Mouse (Mus musculus) liver, embryonic 12.5 days (tissue): ENCODE results near the gene Pon1. TPM values are rescaled to one million over a fixed set of nuclear protein-coding genes. Genes with fewer than 3 reads are reported as not detected.
A peak's percentile ranks its signal among the peaks of the same experiment; 100 is the strongest.

Experiments
- ATAC-seq: fragments of 200-750 bp; cut with Nextera tagmentation; 2 replicates; pipeline ENCODE4 v1.8.0; 2017; ENCODE audit warnings: moderate number of reproducible peaks, mild to moderate bottlenecking, moderate library complexity
- H3K27ac ChIP-seq: fragments of 300-500 bp; sonication (generic); 2 replicates; pipeline ENCODE4 v1.5.1; 2016; ENCODE audit warnings: mild to moderate bottlenecking
- H3K27me3 ChIP-seq: fragments of 300-500 bp; sonication (generic); replicated peaks from 2 replicates; pipeline ENCODE4 v1.6.1; 2016; ENCODE audit warnings: mild to moderate bottlenecking, moderate library complexity
- H3K36me3 ChIP-seq: fragments of 300-500 bp; sonication (generic); 2 replicates; pipeline ENCODE4 v1.6.1; 2016; ENCODE audit warnings: mild to moderate bottlenecking, moderate library complexity
- H3K4me1 ChIP-seq: fragments of 300-500 bp; sonication (generic); 2 replicates; pipeline ENCODE4 v1.6.1; 2016
- H3K4me2 ChIP-seq: fragments of 300-500 bp; sonication (generic); 2 replicates; pipeline ENCODE4 v1.6.1; 2016; ENCODE audit warnings: mild to moderate bottlenecking, moderate library complexity
- H3K4me3 ChIP-seq: fragments of 300-500 bp; sonication (generic); 2 replicates; pipeline ENCODE4 v1.5.1; 2016; ENCODE audit warnings: mild to moderate bottlenecking, moderate library complexity
- H3K9ac ChIP-seq: fragments of 300-500 bp; sonication (generic); 2 replicates; pipeline ENCODE4 v1.6.1; 2016; ENCODE audit warnings: mild to moderate bottlenecking, moderate library complexity
- H3K9me3 ChIP-seq: fragments of 300-500 bp; sonication (generic); replicated peaks from 2 replicates; pipeline ENCODE4 v1.6.1; 2016; ENCODE audit warnings: mild to moderate bottlenecking, moderate library complexity
- WGBS: fragments of 180-500 bp; shearing (Covaris S2); methylation state at CpG from one replicate; pipeline ENCODE4 v1.1.7; 2016; ENCODE audit not compliant: insufficient replicate concordance; 5-methylcytosine and 5-hydroxymethylcytosine counted together
- polyA plus RNA-seq: library from polyadenylated mRNA; unstranded; fragments of >200 nt; fragmentation: Nextera tagmentation; extraction: Ambion mirVana; gene quantifications from 2 replicates; pipeline ENCODE4 v1.2.1, GENCODE M21; 2016

Pon1 gene
- polyA plus RNA-seq, 1 experiment from 2014 or later, result 0.66 TPM

DNA sequence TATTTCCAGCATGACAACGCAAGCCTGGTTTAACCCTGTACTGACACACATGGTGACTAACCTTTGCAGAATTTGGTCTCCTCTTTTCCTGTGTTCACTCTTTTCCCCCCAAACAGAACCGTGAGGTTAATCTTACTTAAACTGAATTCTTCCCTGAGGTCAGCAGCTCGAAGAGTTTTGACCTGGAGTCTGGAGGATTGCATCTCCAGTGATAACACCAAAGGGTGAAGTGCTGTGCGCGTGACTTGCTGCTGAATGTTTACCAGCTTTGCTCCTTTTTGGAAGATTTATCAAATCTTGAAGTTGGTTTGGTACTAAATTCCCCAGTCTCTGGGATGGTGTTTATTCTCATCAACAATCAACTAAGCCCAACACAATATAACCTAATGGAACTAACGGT is 39.0 kb downstream of the Pon1 start:
- WGBS, result 36% methylated on average over 6 of the region's 6 CpGs
- H3K36me3 ChIP-seq, result peaks cover 4% of the 10 kb centered on the region; the same call in 1 of the 2 replicates
- peaks cover 90% of the 10 kb centered on the region for H3K4me1 ChIP-seq
- H3K27me3 ChIP-seq, result no peaks in the 10 kb centered on the region
- H3K4me2 ChIP-seq, result peak overlapping the region; percentile 66
- no peak for ATAC-seq
- H3K27ac ChIP-seq, result peak overlapping the region; percentile 97
- H3K4me3 ChIP-seq, result peak overlapping the region; percentile 46
- H3K9me3 ChIP-seq, result no peaks in the 10 kb centered on the region
- H3K9ac ChIP-seq, result peak overlapping the region; percentile 66

DNA sequence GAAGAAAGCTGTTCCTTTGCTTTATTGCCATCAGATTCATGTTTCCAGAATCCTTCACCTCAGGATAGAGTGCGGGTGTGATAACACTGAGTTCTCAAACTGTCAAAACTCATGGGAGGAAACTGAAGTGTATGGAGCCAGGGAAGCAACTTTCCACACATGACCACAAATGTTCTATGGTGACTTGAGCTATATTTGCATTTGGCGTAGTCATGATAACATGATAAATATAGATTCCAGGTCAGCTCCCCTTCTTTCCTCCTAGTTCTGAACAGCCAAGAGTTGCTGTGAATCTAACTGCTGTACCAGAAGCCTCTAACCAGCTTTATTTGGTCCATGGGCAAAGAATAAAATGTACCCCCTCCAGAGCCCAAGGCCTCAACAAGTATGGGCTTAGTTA is 41.6 kb downstream of the Pon1 start:
- 49% methylated on average over 2 of the region's 2 CpGs for WGBS
- Histone ChIP-seq H3K4me2 (peak overlapping the region; percentile 66), H3K4me3 (no peak overlapping the region), H3K4me1 (peaks cover 79% of the 10 kb centered on the region), H3K9me3 (no peaks in the 10 kb centered on the region), H3K27me3 (no peaks in the 10 kb centered on the region), H3K9ac (peak overlapping the region; percentile 32; the same call in 1 of the 2 replicates), H3K36me3 (no peaks in the 10 kb centered on the region), H3K27ac (peak overlapping the region; percentile 54)
- ATAC-seq, result no peak

DNA sequence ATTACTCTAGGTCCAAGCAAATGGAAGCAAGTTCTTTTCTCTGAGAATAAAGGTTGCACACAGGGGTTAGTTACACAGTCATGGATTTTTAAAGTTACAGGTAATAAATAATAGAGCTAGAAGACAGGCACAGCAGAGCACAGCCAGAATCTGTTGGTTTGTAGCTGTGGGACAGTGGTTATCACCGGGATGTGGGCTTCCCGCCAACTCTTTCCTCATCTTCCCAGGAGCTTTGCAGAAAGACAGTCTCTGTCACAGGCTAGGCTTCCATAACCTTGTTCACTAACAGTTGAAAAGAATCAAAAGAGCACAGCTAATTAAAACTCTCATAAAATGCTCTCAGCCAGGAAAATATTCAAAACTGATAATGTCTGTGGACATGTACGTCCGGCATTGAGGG is 42.6 kb downstream of the Pon1 start:
- WGBS, result 54% methylated on average over 4 of the region's 4 CpGs
- H3K4me3 ChIP-seq, result no peak overlapping the region
- no peaks in the 10 kb centered on the region for H3K36me3 ChIP-seq
- peak overlapping the region; percentile 54; the same call in 1 of the 2 replicates for H3K27ac ChIP-seq
- ATAC-seq, result no peak
- H3K9me3 ChIP-seq, result no peaks in the 10 kb centered on the region
- no peak overlapping the region; the same call in 1 of the 2 replicates for H3K9ac ChIP-seq
- no peak overlapping the region for H3K4me2 ChIP-seq
- H3K27me3 ChIP-seq, result no peaks in the 10 kb centered on the region
- peaks cover 70% of the 10 kb centered on the region for H3K4me1 ChIP-seq

DNA sequence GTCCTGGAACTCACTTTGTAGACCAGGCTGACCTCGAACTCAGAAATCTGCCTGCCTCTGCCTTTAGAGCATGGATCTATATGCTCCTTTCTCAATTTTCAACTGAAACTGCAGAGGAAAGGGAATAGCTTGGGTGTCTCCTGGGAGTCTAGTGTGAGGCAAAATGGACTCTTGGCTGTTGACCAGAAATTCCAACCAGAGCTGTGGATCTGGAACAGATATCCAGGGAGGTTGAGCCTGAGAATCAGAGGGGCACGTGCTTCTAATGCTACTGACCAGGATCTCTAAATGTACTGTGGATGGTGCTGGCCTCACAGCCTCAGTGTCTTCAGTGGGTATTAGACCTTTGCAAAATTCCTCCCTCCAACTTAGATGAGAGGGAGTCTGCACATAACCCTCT is 43.8 kb downstream of the Pon1 start:
- H3K4me2 ChIP-seq, result no peak overlapping the region
- H3K36me3 ChIP-seq, result 0 out of 2 replicates have a peak, but pooled peaks cover 5% of the 10 kb centered on the region
- no peak overlapping the region for H3K4me3 ChIP-seq
- no peak for ATAC-seq
- H3K27me3 ChIP-seq, result no peaks in the 10 kb centered on the region
- 78% methylated on average over 2 of the region's 2 CpGs for WGBS
- peaks cover 68% of the 10 kb centered on the region for H3K4me1 ChIP-seq
- H3K27ac ChIP-seq, result 0 out of 2 replicates have a peak overlapping the region, but pooled peaks have one; percentile 37
- H3K9ac ChIP-seq, result no peak overlapping the region
- H3K9me3 ChIP-seq, result no peaks in the 10 kb centered on the region

DNA sequence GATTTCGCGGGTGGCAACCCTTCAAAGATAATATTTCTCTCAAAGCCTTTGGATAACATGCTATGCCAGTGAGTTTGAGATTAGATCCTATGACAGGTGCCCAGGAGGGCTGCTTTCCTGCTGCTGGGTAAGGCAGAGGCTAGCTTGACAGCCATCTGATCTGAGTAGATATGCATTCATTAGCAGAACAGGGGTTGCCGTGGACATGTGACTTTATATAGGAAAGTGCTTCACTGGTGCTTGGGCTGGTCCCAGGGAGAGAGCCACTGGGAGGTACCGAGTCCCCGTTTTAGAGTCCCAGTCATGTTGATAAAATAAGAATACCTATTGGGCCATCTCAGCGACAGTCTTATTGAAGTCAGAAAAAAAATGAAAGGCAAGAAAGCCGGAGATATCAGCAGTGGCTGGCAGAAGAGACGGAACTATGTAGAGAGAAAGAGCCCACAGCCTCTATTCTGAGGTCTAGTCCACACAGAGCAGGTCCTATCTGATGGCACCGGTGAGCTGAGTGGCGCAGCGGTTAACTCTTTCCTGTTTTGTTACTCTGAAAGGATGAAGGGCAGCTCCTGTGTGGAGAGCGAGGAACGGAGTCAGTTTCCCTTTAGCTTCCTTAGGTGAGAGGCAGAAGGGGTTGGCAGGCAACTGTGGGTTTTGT is 46.1 kb downstream of the Pon1 start:
- H3K27ac ChIP-seq, result peak overlapping the region; percentile 65
- ATAC-seq, result peak; percentile 78
- peak overlapping the region; percentile 28 for H3K4me3 ChIP-seq
- WGBS, result 25% methylated on average over 13 of the region's 13 CpGs
- peaks cover 45% of the 10 kb centered on the region for H3K4me1 ChIP-seq
- H3K36me3 ChIP-seq, result 0 out of 2 replicates have a peak, but pooled peaks cover 5% of the 10 kb centered on the region
- no peaks in the 10 kb centered on the region for H3K9me3 ChIP-seq
- H3K27me3 ChIP-seq, result no peaks in the 10 kb centered on the region
- H3K9ac ChIP-seq, result peak overlapping the region; percentile 55
- peak overlapping the region; percentile 58 for H3K4me2 ChIP-seq

DNA sequence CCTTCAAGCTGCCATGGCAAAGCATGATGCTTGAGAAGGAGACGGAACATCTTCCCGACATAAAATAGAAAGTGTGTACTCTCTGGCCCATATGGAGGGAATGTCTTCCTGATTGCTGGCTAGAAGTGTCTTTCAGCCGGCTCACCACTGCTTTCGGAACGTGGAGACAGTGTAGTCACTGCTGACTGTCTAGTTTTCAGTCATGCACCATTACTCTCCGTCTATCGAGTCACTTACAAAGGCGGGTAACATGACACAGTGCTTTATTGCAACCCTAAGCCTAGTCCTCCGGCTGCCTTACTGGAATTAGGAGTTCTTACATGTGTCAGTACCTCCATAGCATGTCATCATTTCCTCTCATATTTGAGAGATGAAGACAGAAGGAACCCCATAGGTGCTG is 54.1 kb downstream of the Pon1 start:
- Histone ChIP-seq H3K9ac (no peak overlapping the region), H3K4me1 (peaks cover 3% of the 10 kb centered on the region; the same call in 1 of the 2 replicates), H3K9me3 (no peaks in the 10 kb centered on the region), H3K27me3 (no peaks in the 10 kb centered on the region), H3K27ac (no peak overlapping the region), H3K4me2 (no peak overlapping the region), H3K36me3 (peaks cover under 1% of the 10 kb centered on the region; the same call in 1 of the 2 replicates), H3K4me3 (no peak overlapping the region)
- WGBS, result 85% methylated on average over 9 of the region's 9 CpGs
- no peak for ATAC-seq

DNA sequence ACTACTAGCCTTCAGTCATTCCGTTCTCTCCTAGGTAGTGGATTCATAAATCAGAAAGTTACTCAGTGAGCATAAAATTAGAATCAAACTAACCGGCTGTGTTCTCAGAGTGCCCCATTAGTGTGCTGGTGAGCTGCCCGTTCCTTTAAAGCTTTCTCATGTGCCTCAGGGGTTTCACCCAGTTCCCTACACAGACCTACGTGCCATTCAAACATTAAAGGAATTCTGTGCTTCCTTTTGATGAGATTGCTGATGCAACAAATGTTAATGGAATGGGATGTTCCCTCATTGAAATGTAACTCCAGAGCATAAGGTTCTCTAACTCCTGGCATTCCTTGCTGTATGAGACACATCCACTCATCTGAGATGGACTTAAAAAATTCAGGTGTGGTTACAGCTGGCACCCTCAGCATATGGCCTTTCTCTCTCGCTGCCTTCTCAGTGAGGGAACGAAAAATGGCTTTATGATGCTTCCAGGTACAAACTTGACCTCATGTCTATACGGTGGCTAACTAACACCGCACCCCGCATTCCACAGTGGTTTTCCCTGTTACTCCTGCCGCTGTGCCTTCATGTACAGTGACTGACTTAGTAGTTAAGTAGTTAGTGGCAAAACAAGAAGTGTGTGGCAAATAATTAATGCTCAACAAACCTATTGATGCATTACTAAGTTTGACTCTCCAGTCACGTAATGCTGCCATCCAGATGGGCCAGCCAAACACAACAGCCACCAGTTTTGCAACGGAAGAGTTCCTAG is 54.7 kb downstream of the Pon1 start:
- Histone ChIP-seq H3K9me3 (no peaks in the 10 kb centered on the region), H3K9ac (no peak overlapping the region), H3K27me3 (no peaks in the 10 kb centered on the region), H3K4me3 (no peak overlapping the region), H3K4me1 (peaks cover 3% of the 10 kb centered on the region; the same call in 1 of the 2 replicates), H3K27ac (no peak overlapping the region), H3K4me2 (no peak overlapping the region), H3K36me3 (peaks cover 7% of the 10 kb centered on the region)
- ATAC-seq, result no peak
- WGBS, result 89% methylated on average over 12 of the region's 12 CpGs

DNA sequence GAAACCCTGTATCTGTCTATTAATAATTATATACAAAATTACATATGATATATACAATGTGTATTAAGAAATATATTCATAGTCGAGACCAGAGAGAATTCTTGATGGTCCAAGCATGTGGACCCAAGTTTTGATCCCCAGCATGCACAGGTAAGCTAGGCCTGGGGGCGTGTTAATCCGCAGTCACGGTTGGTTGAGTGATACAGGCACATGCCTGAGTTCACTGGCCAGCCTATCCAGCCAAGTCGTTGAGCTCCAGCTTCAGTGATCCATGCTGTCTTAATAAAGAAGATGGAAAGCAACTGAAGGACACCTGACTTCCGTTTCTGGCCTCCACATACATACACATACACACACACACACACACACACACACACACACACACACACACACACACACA is 57.7 kb downstream of the Pon1 start:
- ATAC-seq, result no peak
- 80% methylated on average over 6 of the region's 6 CpGs for WGBS

DNA sequence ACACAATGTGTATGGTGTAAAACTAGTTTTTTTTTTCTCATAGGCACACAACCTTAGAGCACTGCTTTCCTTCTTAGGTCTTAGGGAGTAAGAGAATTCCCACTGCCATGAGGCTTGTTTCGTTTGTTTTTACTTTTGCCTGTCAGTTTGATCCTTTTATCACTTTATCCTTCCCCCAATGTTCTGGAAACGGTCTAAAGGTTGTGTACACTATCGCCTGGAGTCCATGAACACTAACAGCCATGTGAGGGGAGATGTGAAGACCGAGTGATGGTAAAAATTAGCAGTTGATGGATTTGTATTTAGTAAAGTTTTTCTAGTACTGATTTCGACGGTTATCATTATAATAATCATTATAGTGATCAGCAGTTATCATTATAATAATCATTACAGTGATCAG is 58.8 kb downstream of the Pon1 start:
- H3K27ac ChIP-seq, result 0 out of 2 replicates have a peak overlapping the region, but pooled peaks have one; percentile 13
- no peak overlapping the region for H3K4me2 ChIP-seq
- no peak for ATAC-seq
- H3K27me3 ChIP-seq, result no peaks in the 10 kb centered on the region
- 67% methylated on average over 6 of the region's 6 CpGs for WGBS
- H3K9me3 ChIP-seq, result no peaks in the 10 kb centered on the region
- 0 out of 2 replicates have a peak, but pooled peaks cover 6% of the 10 kb centered on the region for H3K4me1 ChIP-seq
- H3K4me3 ChIP-seq, result no peak overlapping the region
- peaks cover 10% of the 10 kb centered on the region for H3K36me3 ChIP-seq
- no peak overlapping the region for H3K9ac ChIP-seq

More for the DNA sequence above, 57.7 kb downstream of the Pon1 start:
- no peaks in the 10 kb centered on the region for H3K9me3 ChIP-seq
- no peak overlapping the region for H3K27ac ChIP-seq
- no peak overlapping the region for H3K9ac ChIP-seq
- peaks cover 9% of the 10 kb centered on the region; the same call in 1 of the 2 replicates for H3K4me1 ChIP-seq
- H3K36me3 ChIP-seq, result peaks cover 10% of the 10 kb centered on the region
- H3K4me3 ChIP-seq, result no peak overlapping the region
- no peak overlapping the region for H3K4me2 ChIP-seq
- H3K27me3 ChIP-seq, result no peaks in the 10 kb centered on the region

DNA sequence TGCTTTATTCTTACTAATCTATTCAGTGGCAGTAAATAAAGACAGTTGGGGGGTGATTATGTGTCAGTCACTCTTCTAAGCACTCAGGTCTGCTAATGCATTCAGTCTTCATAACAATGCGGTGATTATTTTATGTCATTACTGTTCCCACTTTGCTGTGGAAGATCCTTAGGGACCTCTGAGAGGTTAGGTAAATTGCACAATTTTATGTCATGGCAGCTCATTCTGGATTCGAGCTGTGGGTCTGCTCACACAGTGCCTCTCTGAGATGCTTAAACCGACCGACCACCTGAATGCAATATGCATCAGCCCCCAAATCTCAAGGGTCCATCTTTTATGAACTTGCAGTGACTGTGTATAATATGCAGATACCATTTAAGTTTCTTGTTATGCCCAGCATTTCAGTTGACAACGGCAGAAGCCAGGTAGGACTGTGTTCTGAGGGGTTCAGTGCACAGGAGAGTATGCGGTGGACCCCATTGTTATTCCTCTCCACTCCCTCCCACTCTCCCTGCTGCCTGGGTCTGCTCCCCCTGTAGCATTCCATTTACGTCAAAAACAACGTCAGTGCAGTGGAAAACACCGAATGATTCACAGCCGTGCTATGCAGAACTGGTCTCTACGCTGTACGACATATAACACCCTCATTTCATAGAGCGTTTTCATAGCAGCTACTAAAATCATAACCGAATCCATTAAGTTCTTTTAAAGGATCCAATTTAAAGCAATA is 64.2 kb downstream of the Pon1 start:
- H3K9ac ChIP-seq, result no peak overlapping the region
- H3K4me3 ChIP-seq, result no peak overlapping the region
- no peak overlapping the region for H3K27ac ChIP-seq
- H3K4me1 ChIP-seq, result 0 out of 2 replicates have a peak, but pooled peaks cover 6% of the 10 kb centered on the region
- H3K4me2 ChIP-seq, result no peak overlapping the region
- no peaks in the 10 kb centered on the region for H3K27me3 ChIP-seq
- 80% methylated on average over 14 of the region's 14 CpGs for WGBS
- H3K9me3 ChIP-seq, result no peaks in the 10 kb centered on the region
- H3K36me3 ChIP-seq, result peaks cover 7% of the 10 kb centered on the region
- no peak for ATAC-seq

DNA sequence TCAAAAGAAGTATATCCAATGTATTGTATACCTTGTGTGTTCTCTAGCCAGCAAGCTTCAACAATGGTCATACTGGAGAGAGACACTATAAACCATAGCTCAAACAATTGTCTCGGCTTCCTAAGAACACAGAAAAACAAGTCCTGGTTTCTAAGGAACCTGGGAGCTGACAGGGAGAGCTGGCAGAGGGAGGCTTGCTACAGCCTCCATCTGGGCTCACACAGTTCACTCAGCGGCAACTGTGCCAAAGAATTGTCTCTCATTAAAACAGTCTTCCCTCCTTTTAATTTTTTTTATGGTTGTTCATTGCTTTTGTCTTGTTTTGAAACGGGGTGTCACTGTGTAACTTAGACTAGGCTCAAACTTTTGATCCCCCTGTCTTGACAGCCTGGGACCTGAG is 73.5 kb downstream of the Pon1 start:
- Histone ChIP-seq H3K4me3 (no peak overlapping the region), H3K27me3 (no peaks in the 10 kb centered on the region), H3K9ac (no peak overlapping the region), H3K36me3 (0 out of 2 replicates have a peak, but pooled peaks cover 10% of the 10 kb centered on the region), H3K4me1 (no peaks in the 10 kb centered on the region), H3K27ac (no peak overlapping the region), H3K9me3 (no peaks in the 10 kb centered on the region), H3K4me2 (no peak overlapping the region)
- 74% methylated on average over 3 of the region's 3 CpGs for WGBS
- ATAC-seq, result no peak
